Mouse (Mus musculus): ENCODE results near the gene Stum.
A peak's percentile ranks its signal among the peaks of the same experiment; 100 is the strongest.

Gene Stum

GRCm38 (mm10) chr1:180426405-180426804 lies 56.9 kb downstream of the Stum start:
- no peak for DNase-seq

GRCm38 (mm10) chr1:180423931-180424330 lies 59.4 kb downstream of the Stum start:
- DNase-seq = no peak

- no peak for DNase-seq
Observed at GRCm38 (mm10) chr1:180423008-180423639, 60.2 kb downstream of the Stum start.

GRCm38 (mm10) chr1:180422076-180422828 lies 61.1 kb downstream of the Stum start:
- DNase-seq = peak; percentile 68

- no peak for DNase-seq
Observed at GRCm38 (mm10) chr1:180421165-180421909, 62.0 kb downstream of the Stum start.

- peak; percentile 54 for DNase-seq
Observed at GRCm38 (mm10) chr1:180420496-180421164, 62.7 kb downstream of the Stum start.

GRCm38 (mm10) chr1:180419059-180419458 lies 64.2 kb downstream of the Stum start:
- DNase-seq = no peak

GRCm38 (mm10) chr1:180417118-180417517 lies 66.2 kb downstream of the Stum start:
- DNase-seq = no peak

GRCm38 (mm10) chr1:180415836-180416235 lies 67.5 kb downstream of the Stum start:
- no peak for DNase-seq

- no peak for DNase-seq
Observed at GRCm38 (mm10) chr1:180415064-180415463, 68.2 kb downstream of the Stum start.

GRCm38 (mm10) chr1:180410306-180410705 lies 73.0 kb downstream of the Stum start:
- no peak for DNase-seq

GRCm38 (mm10) chr1:180409771-180410170 lies 73.5 kb downstream of the Stum start:
- DNase-seq = no peak

- DNase-seq = no peak
Observed at GRCm38 (mm10) chr1:180408832-180409231, 74.5 kb downstream of the Stum start.

- no peak for DNase-seq
Observed at GRCm38 (mm10) chr1:180407727-180408719, 75.3 kb downstream of the Stum start.

GRCm38 (mm10) chr1:180407171-180407671 lies 76.1 kb downstream of the Stum start:
- DNase-seq = no peak

- DNase-seq = no peak
Observed at GRCm38 (mm10) chr1:180406336-180407035, 76.8 kb downstream of the Stum start.

- no peak for DNase-seq
Observed at GRCm38 (mm10) chr1:180405576-180406335, 77.5 kb downstream of the Stum start.

GRCm38 (mm10) chr1:180404706-180405105 lies 78.6 kb downstream of the Stum start:
- no peak for DNase-seq

- DNase-seq = no peak
Observed at GRCm38 (mm10) chr1:180403694-180404606, 79.4 kb downstream of the Stum start.

All from cerebellum, adult 11-12 months (tissue).